Mouse (Mus musculus) cerebellum, postnatal 4 days (tissue): ENCODE measurements around the gene Olfr279.
A peak's percentile ranks its signal among the peaks of the same experiment; 100 is the strongest.

Experiments
- DNase-seq, 2 experiments: peaks; one replicate each; pipeline ENCODE4 v3.0.0; 2022; ENCODE audit warnings: low spot score in 2 of 2, mixed read lengths in 1 of 2

Olfr279 gene

DNA sequence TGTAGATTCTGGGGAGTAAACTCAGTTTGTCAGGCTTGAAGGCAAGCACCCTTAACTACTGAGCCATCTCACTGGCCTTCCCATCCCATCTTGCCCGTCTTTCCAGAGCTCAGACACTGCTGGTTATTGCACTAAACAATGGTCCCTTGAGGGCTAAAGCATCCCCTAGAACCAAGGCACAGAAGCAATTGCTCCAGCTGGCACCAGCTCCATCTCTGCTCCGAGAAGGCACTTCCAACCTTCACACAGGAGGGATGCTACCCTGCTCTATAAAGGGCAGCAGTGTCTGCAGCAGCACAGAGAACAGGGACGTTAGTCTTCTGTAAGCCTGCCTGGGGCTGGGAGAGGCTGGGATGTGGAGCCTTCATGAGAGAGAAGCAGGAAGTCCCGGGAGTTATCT, at the start of gene Olfr279:
Olfr279 (plus strand) TSS at position 301 of the 400 bp plus-strand sequence.
- no peak for DNase-seq

GRCm38 (mm10) chr15:98444561-98444960, 47.6 kb upstream of the Olfr279 start:
- DNase-seq: no peak

GRCm38 (mm10) chr15:98448521-98448920, 43.7 kb upstream of the Olfr279 start:
- no peak for DNase-seq

DNA sequence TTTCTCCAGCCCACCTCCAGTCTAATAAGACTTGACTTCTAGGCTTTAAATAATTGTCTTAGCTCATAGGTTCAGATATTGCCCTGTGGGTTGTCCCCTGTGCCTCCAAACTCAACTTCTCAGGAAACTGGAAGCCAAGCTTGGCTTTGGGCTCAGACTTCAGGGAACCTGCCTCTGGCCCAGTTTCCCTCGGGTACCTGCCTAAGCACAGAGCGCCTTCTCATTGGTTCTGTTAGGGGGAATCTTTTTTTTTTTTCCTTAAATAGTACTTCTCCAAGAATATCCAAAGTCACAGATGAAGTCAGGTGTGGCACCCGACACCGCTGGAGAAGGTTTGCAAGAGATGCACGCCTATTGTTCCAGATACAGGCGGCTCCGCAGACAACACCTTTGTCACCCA, 39.9 kb upstream of the Olfr279 start, which contains the start of gene Olfr281:
Olfr281 (plus strand) TSS at position 301 of the 400 bp plus-strand sequence.
- no peak for DNase-seq

DNA sequence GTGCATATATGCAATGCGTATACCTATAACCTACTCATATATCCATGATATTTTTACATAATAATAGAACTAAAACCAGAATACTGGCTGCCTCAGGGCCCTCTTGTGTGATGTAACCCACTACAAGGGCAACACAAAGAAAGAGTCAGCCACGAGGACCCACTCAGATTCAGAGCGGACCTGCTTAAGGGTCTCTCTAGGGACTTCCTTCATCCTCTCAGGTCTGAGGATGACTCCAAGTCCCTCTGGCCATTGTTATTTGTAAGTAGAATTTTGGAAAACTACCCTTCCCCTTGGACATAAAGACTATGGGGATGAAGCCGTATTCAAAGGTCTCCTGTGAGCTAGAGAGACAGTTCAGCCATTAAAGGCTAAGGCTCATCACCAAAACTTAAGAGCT, 22.6 kb upstream of the Olfr279 start, which contains the start of gene OR5BS1P:
OR5BS1P (plus strand) TSS at position 301 of the 400 bp plus-strand sequence.
- no peak for DNase-seq

DNA sequence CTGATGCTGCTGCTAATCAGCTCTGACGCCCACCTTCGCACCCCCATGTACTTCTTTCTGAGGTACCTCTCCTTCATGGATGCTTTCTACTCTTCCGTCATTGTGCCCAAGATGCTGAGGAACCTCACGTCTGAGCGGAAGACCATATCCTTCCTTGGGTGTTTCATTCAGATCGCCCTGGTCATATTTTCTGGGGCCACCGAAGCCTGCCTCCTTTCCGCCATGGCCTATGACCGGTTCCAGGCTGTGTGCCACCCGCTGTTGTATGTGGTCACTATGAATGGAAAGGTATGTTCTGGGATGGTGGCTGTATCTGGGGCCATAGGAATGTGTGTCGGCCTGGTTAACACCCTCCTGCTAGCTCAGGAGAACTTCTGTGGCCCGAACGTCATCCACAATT, 20.7 kb upstream of the Olfr279 start:
- no peak for DNase-seq

GRCm38 (mm10) chr15:98474958-98475357, 17.2 kb upstream of the Olfr279 start:
- no peak for DNase-seq

- DNase-seq: peak in 1 of 2 experiments; percentile 52
Observed at GRCm38 (mm10) chr15:98475382-98475781, 16.8 kb upstream of the Olfr279 start.

DNA sequence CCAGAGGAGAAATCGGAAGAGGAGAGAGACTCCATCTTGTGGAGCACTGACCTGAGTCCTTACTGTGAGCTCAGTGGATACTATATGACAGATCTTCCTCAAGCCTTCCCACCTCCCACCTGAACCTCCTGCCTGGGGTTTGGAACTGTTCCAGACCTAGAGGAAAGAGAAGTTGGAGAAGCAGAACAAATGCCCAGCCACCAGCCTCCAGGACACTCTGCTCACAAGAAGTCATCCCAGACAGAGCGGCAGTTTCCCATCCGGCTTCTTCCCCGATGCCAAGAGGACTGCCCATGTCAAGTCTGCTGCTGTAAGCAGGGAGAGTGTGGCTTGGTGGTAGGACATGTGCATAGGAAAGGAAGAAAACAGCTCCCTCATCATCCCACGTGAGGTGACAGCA, 15.9 kb upstream of the Olfr279 start:
- no peak for DNase-seq

DNA sequence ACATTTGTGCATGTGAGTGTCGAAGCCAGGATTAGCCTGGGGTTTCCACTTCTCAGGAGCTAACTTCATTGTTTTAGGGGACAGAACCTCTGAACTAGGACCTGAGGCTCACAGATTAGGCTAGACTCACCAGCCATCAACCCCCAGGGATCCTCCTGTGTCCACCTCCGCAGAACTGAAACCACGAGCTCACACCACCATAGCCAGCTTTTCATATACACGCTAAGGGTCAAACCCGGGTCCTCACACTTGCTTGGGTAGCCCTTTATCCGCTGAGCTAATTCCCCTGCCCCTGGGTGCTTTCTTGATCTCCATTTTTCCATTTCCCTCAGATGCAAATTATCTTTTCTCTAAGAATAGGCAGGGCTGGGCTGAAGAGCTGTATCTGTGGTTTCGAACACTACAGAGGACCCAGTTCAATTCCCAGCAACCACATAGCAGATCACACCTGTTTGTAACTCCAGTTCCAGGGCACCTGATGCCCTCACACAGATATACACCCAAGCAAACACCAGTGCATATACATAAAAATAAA, 12.6 kb upstream of the Olfr279 start:
- DNase-seq: no peak

- DNase-seq: no peak
Observed at GRCm38 (mm10) chr15:98482701-98483100, 9.5 kb upstream of the Olfr279 start, which contains the start of gene Lalba. Gene Lalba, minus strand, starts transcription at chr15:98482721.

- no peak for DNase-seq
Observed at GRCm38 (mm10) chr15:98483907-98484886, 8.0 kb upstream of the Olfr279 start.

DNA sequence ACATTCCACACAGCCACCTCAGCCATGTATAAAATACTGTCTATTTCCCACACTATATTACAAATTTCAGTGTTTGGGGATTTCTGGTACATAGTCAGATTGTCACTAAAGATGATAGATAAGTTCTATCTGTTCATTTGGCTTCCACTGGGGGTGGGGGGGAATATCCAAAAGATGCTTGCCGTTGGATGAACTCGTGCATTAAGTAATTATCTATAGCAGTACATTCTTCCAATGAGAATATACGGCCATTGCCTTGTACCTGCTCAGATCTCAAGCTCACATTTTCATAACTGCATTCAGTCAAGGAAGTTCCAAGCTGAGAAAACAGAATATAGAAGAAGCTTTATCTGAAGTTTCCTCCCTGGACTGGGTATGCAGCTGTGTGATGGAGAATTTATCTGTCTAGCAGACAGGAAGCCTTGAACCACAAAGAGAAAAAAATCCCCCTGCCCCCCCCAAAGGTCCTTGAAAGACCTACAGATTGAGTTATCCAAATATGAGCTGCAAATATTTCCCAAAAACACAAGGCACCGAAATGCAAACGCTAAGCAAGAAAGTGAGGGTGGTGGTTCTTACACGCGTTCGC, 5.7 kb upstream of the Olfr279 start:
- no peak for DNase-seq

GRCm38 (mm10) chr15:98491332-98491731, 870 bp upstream of the Olfr279 start:
- no peak for DNase-seq

GRCm38 (mm10) chr15:98497631-98498030, 5.4 kb downstream of the Olfr279 start:
- DNase-seq: no peak

DNA sequence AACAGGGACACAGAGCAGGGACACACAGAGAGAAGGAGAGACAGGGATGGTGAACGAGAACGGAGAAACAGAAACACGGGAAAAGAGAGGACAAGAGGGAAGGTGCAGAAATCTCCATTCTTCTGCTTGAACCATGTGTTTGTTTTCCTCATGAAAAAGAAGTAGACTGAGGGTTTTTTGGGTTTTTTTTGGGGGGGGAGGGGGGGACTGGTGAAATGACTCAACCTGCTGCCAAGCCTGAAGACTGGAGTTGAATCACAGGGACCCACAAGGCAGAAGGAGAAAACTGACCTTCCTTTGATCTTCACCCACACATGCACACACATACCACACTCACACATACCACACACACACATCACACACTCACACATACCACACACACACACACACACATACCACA, 11.1 kb downstream of the Olfr279 start:
- no peak for DNase-seq

GRCm38 (mm10) chr15:98504514-98504913, 12.3 kb downstream of the Olfr279 start:
- DNase-seq: peak; percentile 64 to 66

DNA sequence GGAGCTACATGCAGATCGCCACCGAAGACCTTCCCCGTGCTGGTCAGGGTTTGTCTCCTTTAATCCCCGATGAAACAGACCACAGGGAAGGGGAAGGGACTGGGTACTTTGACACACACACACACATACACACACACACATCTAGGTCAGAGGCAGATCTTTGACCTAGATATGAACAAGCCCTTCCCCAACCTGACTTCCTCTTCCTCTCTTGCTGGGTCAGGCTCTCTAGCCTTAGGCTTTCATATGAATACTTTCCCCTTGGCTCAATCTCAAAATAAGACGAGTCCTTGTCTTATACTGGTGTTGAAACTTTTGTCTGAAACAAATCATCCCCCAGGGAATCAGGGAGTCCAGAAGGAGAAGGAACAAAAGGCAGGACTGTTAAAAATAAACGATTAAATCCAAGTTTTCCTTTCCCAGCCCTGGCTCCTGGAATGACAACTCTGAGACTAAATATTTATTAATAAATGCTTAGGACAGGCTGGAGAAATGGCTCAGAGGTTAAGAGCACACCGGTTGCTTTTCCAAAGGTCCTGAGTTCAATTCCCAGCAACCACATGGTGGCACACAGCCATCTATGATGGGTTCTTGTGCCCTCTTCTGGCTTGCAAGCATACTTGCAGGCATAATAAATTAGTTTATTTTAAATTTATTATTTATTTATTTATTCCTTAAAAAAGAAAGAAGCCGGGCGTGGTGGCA, 14.2 kb downstream of the Olfr279 start:
- DNase-seq: no peak

DNA sequence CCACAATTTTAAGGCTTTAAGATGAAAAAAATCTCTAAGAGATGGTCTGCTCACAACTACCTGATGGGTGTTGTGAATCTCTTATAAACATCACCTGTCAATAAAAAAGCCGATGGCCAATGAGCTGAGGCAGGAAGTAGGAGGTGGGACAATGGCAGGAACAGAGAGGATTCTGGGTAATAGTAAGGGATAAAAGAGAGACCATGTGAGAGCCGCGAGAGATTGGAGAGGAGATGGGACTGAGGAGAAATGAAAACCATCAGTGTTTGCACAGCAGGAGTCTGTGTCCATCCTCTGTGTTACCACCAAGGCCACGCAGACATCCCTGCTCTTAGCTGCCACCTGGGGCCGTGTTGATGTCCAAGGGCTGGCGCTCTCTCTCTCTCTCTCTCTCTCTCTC, 15.1 kb downstream of the Olfr279 start:
- no peak for DNase-seq

- DNase-seq: no peak
Observed at GRCm38 (mm10) chr15:98509387-98509786, 17.2 kb downstream of the Olfr279 start.

GRCm38 (mm10) chr15:98510438-98511385, 18.5 kb downstream of the Olfr279 start:
- peak; percentile 66 to 76 for DNase-seq
